Mouse (Mus musculus) lung, postnatal 0 days (tissue): ENCODE data around the gene Sbno1. TPM values are rescaled to one million over a fixed set of nuclear protein-coding genes. Genes with fewer than 3 reads are reported as not detected.
A peak's percentile ranks its signal among the peaks of the same experiment; 100 is the strongest.

Experiments used
- ATAC-seq: fragments of 200-750 bp; cut with Nextera tagmentation; 2 replicates; pipeline ENCODE4 v1.8.0; 2017; ENCODE audit warnings: moderate library complexity
- DNase-seq: peaks from one replicate; pipeline ENCODE4 v3.0.0-alpha.2; 2016; ENCODE audit warnings: low spot score
- H3K27ac ChIP-seq: fragments of 300-500 bp; sonication (generic); 2 replicates; pipeline ENCODE4 v1.5.1; 2014; ENCODE audit warnings: antibody characterized with exemption, mild to moderate bottlenecking, low read length, mixed read lengths
- H3K27me3 ChIP-seq: fragments of 300-500 bp; sonication (generic); replicated peaks from 2 replicates; pipeline ENCODE4 v1.6.1; 2014; ENCODE audit warnings: low read length, mixed read lengths; ENCODE audit not compliant: insufficient read depth
- H3K36me3 ChIP-seq: fragments of 300-500 bp; sonication (generic); 2 replicates; pipeline ENCODE4 v1.6.1; 2014; ENCODE audit warnings: low read length, mixed read lengths; ENCODE audit not compliant: insufficient read depth
- H3K4me1 ChIP-seq: fragments of 300-500 bp; sonication (generic); 2 replicates; pipeline ENCODE4 v1.6.1; 2014; ENCODE audit warnings: antibody characterized with exemption, low read depth, low read length, mixed read lengths; ENCODE audit not compliant: insufficient read depth
- H3K4me2 ChIP-seq: fragments of 300-500 bp; sonication (generic); replicated peaks from 2 replicates; pipeline ENCODE4 v1.6.1; 2014; ENCODE audit warnings: low read depth, mild to moderate bottlenecking, low read length, moderate library complexity, mixed read lengths
- H3K4me3 ChIP-seq: fragments of 300-500 bp; sonication (generic); 2 replicates; pipeline ENCODE4 v1.5.1; 2014; ENCODE audit warnings: low read depth, low read length
- H3K9ac ChIP-seq: fragments of 300-500 bp; sonication (generic); replicated peaks from 2 replicates; pipeline ENCODE4 v1.6.1; 2014; ENCODE audit warnings: low read depth, mild to moderate bottlenecking
- H3K9me3 ChIP-seq: fragments of 300-500 bp; sonication (generic); 2 replicates; pipeline ENCODE4 v1.6.1; 2016; ENCODE audit warnings: low read length, mixed read lengths
- CTCF ChIP-seq: IDR thresholded peaks from 2 replicates; pipeline ENCODE4 v1.5.1; 2016; ENCODE audit warnings: antibody characterized with exemption, mild to moderate bottlenecking
- EP300 ChIP-seq: IDR thresholded peaks from 2 replicates; pipeline ENCODE4 v1.6.1; 2016; ENCODE audit warnings: antibody characterized with exemption, mild to moderate bottlenecking, control low read depth
- WGBS: fragments of 180-500 bp; shearing (Covaris S2); extraction: QIAGEN DNeasy Blood & Tissue Kit; methylation state at CpG from one replicate; pipeline ENCODE4 v1.1.7; 2014; 5-methylcytosine and 5-hydroxymethylcytosine counted together
- polyA plus RNA-seq: library from polyadenylated mRNA; unstranded; fragments of >200 nt; fragmentation: Nextera tagmentation; extraction: Ambion mirVana; gene quantifications from 2 replicates; pipeline ENCODE4 v1.2.1, GENCODE M21; 2015

Gene Sbno1
- 46.5 and 58.0 TPM in 2 replicates for polyA plus RNA-seq

- H3K9ac ChIP-seq, result peak within 1 kb of the TSS; percentile 92
- H3K27me3 ChIP-seq, result no peaks in the 10 kb centered on the region
- peak within 1 kb of the TSS; percentile 98 for H3K4me3 ChIP-seq
- H3K27ac ChIP-seq, result peak within 1 kb of the TSS; percentile 89
- H3K36me3 ChIP-seq, result no peaks in the 10 kb centered on the region
- DNase-seq (peak; percentile 98), ATAC-seq (peak; percentile 97)
- TF ChIP-seq EP300, result peak; percentile 63; the same call in 1 of the 2 replicates
- peak; percentile 43 for TF ChIP-seq CTCF
- peak within 1 kb of the TSS; percentile 97 for H3K4me2 ChIP-seq
- no peaks in the 10 kb centered on the region for H3K9me3 ChIP-seq
- no peaks in the 10 kb centered on the region for H3K4me1 ChIP-seq
- 3% methylated on average over 41 of the region's 81 CpGs for WGBS
These were observed at the start of gene Sbno1 for GRCm38 (mm10) chr5:124425412-124426259. Gene Sbno1 (minus strand): TSS chr5:124426001.

- H3K4me1 ChIP-seq, result peaks cover 4% of the 10 kb centered on the region; the same call in 1 of the 2 replicates
- no peaks in the 10 kb centered on the region for H3K27me3 ChIP-seq
- H3K27ac ChIP-seq, result no peak overlapping the region
- H3K9me3 ChIP-seq, result no peaks in the 10 kb centered on the region
- H3K36me3 ChIP-seq, result no peaks in the 10 kb centered on the region
- ATAC-seq (peak; percentile 70), DNase-seq (peak; percentile 68)
- 55% methylated on average over 6 of the region's 6 CpGs for WGBS
- no peak overlapping the region for H3K4me2 ChIP-seq
- H3K9ac ChIP-seq, result no peak overlapping the region
- no peak overlapping the region for H3K4me3 ChIP-seq
- no peak for TF ChIP-seq CTCF
- no peak for TF ChIP-seq EP300
These were observed 44.9 kb upstream of the Sbno1 start for GRCm38 (mm10) chr5:124470591-124471171.

GRCm38 (mm10) chr5:124469486-124469885 lies 43.7 kb upstream of the Sbno1 start:
- TF ChIP-seq CTCF, result no peak
- 93% methylated on average over 6 of the region's 6 CpGs for WGBS
- no peak overlapping the region for H3K4me3 ChIP-seq

GRCm38 (mm10) chr5:124468365-124468764 lies 42.6 kb upstream of the Sbno1 start:
- H3K9ac ChIP-seq, result no peak overlapping the region
- TF ChIP-seq EP300 (no peak), CTCF (no peak)
- no peak overlapping the region for H3K27ac ChIP-seq
- no peaks in the 10 kb centered on the region for H3K9me3 ChIP-seq
- WGBS, result 92% methylated on average over 7 of the region's 7 CpGs
- no peaks in the 10 kb centered on the region for H3K36me3 ChIP-seq
- no peaks in the 10 kb centered on the region for H3K27me3 ChIP-seq
- no peak for ATAC-seq
- H3K4me2 ChIP-seq, result no peak overlapping the region
- no peaks in the 10 kb centered on the region for H3K4me1 ChIP-seq
- DNase-seq, result no peak
- H3K4me3 ChIP-seq, result no peak overlapping the region

More at GRCm38 (mm10) chr5:124469486-124469885, 43.7 kb upstream of the Sbno1 start:
- ATAC-seq (no peak), DNase-seq (no peak)
- no peaks in the 10 kb centered on the region for H3K4me1 ChIP-seq
- H3K36me3 ChIP-seq, result no peaks in the 10 kb centered on the region
- H3K4me2 ChIP-seq, result no peak overlapping the region
- H3K9me3 ChIP-seq, result no peaks in the 10 kb centered on the region
- H3K27me3 ChIP-seq, result no peaks in the 10 kb centered on the region
- no peak overlapping the region for H3K9ac ChIP-seq
- no peak overlapping the region for H3K27ac ChIP-seq

- H3K27ac ChIP-seq, result no peak overlapping the region
- peak; percentile 58 for DNase-seq
- no peaks in the 10 kb centered on the region for H3K4me1 ChIP-seq
- TF ChIP-seq EP300 (no peak), CTCF (no peak)
- no peak overlapping the region for H3K4me3 ChIP-seq
- no peak overlapping the region for H3K9ac ChIP-seq
- no peaks in the 10 kb centered on the region for H3K27me3 ChIP-seq
- H3K4me2 ChIP-seq, result no peak overlapping the region
- no peaks in the 10 kb centered on the region for H3K9me3 ChIP-seq
- ATAC-seq, result peak; percentile 58
- WGBS, result 64% methylated on average over 1 of the region's 1 CpGs
- H3K36me3 ChIP-seq, result no peaks in the 10 kb centered on the region
These were observed 42.0 kb upstream of the Sbno1 start for GRCm38 (mm10) chr5:124467766-124468165.

- H3K27ac ChIP-seq, result no peak overlapping the region
- H3K9ac ChIP-seq, result no peak overlapping the region
- no peak overlapping the region for H3K4me3 ChIP-seq
- no peaks in the 10 kb centered on the region for H3K9me3 ChIP-seq
- H3K4me1 ChIP-seq, result no peaks in the 10 kb centered on the region
- no peak for TF ChIP-seq EP300
- TF ChIP-seq CTCF, result no peak
- H3K27me3 ChIP-seq, result no peaks in the 10 kb centered on the region
- ATAC-seq (no peak), DNase-seq (no peak)
- H3K36me3 ChIP-seq, result peaks cover 14% of the 10 kb centered on the region; the same call in 1 of the 2 replicates
- H3K4me2 ChIP-seq, result no peak overlapping the region
These were observed 39.1 kb upstream of the Sbno1 start for GRCm38 (mm10) chr5:124464905-124465304.
